Mouse (Mus musculus) yolk sac, embryonic 10.5 days (tissue): ENCODE data around the gene Mprip.
"Not testable (repeated sequence)": the region's sequence is repeated elsewhere in the genome, so short reads cannot be mapped to it uniquely, and the experiment has no call there.

Source experiments
- DNase-seq: peaks from one replicate; pipeline ENCODE4 v3.0.0-alpha.2; 2017; ENCODE audit warnings: low spot score

Gene Mprip

GRCm38 (mm10) chr11:59653547-59653946, 7.6 kb upstream of the Mprip start:
- no peak for DNase-seq

GRCm38 (mm10) chr11:59655337-59655736, 5.8 kb upstream of the Mprip start:
- DNase-seq, result peak; percentile 7

- no peak for DNase-seq
These were observed 5.1 kb upstream of the Mprip start for GRCm38 (mm10) chr11:59656016-59656415.

DNA sequence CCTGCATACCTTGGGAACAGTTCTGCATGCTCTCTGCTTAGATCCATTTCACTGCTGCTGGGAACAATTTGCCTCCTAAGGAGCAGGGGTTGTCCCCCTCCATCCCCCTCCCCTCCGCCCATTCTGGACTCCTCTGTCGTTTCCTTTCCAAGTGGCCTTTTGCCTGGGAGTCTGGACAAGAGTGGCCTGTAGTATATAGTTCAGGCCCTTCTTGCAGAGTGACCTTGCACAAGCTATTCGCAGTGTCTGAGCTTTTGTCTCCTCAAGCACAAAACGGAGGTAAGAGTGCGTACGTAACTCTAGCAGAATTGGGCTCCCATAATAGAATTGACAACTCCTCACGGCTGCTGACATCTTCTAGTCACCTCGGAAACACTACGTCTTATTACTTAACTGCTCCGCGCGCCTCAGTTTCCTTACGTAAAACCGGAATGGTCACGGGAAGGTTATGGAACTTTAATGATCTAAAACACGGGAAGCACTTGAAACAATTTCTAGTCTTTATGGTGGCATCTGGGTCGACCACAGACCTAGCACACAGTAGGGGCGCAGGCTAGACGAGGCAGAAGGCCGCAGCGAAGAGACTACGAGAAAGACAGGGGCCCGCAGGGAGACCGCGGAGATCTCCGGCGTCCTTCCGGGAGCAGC, 620 bp downstream of the Mprip start:
- no peak for DNase-seq

GRCm38 (mm10) chr11:59662249-59662788, 1.2 kb downstream of the Mprip start:
- DNase-seq, result peak; percentile 98

- peak; percentile 28 for DNase-seq
These were observed 2.0 kb downstream of the Mprip start for GRCm38 (mm10) chr11:59662877-59663775.

- DNase-seq, result peak; percentile 15
These were observed 2.7 kb downstream of the Mprip start for GRCm38 (mm10) chr11:59663776-59664320.

- DNase-seq, result no peak
These were observed 3.7 kb downstream of the Mprip start for GRCm38 (mm10) chr11:59664818-59665217.

DNA sequence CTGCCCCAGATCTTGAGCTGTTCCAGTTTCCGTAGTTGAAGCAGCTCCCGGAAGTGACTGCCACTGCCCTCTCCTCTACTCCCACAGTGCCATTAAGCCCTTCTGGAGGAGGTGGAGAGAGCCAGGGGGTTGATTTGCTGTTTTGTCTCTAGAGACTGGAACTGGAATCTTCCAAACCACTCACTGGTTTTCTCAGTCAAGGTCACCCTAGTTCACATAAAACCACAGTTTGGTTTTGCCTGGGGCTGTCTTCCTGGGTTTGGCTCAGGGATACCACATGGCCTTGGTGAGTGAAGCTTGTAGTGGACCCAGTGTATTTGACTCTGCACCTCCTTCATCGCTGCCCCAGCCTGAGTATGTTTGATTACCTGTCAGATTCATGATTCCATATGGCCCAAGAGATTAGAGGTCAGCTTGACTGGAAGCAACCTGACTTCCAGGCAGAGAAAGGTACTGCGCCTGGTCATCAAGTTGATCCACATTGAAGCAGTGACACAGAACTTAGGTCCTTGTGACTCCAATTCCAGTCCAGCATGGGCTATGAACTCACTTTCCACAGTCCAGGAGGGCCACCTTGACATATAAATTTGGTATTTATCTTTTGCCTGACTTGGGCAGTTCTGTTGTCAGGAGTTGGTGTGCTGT, 10.1 kb downstream of the Mprip start:
- no peak for DNase-seq

- no peak for DNase-seq
These were observed 12.9 kb downstream of the Mprip start for GRCm38 (mm10) chr11:59674013-59674412.

DNA sequence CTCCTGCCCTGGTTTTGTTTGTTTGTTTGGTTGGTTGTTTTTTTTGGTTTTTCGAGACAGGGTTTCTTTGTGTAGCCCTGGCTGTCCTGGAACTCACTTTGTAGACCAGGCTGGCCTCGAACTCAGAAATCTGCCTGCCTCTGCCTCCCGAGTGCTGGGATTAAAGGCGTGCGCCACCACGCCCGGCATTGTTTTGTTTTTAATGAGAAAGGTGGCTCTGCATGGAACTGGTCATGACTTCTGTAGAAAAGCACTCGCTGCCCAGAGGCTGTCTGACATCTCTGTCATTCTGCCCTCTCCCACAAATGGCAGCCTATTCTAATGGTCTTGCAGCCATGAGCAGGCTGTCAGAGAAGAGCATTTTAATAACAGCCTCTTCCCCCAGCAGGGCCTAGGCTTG, 13.6 kb downstream of the Mprip start:
- DNase-seq, result not testable (repeated sequence)

DNA sequence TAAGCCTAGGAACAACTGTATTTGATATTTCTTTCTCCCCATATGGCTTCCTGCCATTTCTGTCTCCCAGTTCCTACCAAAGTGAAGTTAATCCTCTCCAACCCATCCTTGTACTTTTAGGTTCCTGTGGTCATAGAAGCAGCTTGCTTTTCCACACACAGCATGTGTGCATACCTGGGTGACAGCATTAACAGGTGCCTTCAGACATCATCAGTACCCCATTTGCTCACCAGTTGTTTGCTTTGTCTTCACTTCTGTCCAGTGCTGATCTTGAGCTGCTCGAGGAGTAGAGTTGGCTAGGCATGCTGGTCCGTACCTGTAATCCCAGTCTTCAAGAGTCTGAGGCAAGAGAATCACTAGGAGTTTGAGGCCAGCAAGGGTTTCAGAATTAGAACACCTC, 16.7 kb downstream of the Mprip start:
- no peak for DNase-seq

DNA sequence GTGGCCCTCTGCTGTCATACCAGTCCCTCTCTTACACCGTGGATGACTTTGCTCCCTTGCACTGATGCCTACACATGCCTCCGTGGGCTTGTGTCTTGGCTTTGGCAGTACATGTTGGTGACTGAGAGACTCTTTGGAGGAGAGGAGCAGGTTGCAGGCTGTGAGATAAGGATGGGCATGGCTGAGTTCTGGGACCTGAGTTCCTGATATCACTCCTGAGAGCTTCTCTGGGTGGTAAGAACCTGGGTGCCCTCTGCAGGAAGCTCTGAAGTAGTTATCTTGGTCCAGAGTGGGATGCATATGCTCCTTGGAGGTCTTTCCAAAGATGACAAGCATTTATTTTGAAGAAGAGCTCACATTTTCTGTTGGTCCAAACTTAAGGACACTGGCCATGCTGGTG, 17.6 kb downstream of the Mprip start:
- no peak for DNase-seq

GRCm38 (mm10) chr11:59680111-59680510, 19.0 kb downstream of the Mprip start:
- no peak for DNase-seq

GRCm38 (mm10) chr11:59684956-59685355, 23.9 kb downstream of the Mprip start:
- no peak for DNase-seq

- no peak for DNase-seq
These were observed 33.4 kb downstream of the Mprip start for GRCm38 (mm10) chr11:59694533-59694932.

- DNase-seq, result no peak
These were observed 34.4 kb downstream of the Mprip start for GRCm38 (mm10) chr11:59695550-59695949.

DNA sequence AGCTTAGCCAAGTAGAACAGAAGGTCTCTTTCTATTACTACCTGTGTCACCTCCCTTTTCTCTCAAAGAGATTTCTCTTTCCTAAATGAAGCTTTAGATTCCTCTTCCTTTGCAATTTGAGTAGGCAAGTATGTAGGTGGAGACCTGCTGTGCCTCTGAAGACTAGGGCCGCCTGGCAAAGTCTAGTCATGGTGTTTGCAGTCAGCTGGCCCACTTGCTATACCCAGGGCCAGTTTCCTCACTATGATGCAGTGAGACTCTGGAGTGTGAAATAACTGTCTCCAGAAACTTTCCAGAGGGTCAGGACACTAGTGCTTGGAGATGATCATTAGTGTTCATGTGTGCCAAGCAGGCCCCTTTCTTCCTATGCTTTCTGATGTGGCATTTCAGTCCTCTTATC, 36.5 kb downstream of the Mprip start:
- DNase-seq, result no peak

DNA sequence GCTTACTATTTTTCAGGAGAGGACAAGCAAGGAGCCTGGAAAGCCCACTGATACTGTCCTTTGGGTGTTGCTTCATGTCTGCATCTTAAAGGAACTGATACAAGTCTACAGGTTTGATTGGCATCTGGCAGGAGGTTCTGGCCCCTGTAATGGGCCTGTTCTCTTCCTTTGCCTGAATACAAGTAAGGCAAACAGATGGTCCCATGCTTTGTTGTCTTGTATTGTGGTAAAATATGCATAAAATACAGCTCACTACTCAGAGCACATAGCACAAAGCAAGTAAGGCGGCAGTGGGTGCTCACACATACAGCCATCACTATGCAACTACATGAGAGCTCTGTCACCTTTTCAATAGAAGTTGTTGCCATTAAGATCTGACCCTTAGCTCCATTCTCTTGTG, 39.7 kb downstream of the Mprip start:
- DNase-seq, result no peak

DNA sequence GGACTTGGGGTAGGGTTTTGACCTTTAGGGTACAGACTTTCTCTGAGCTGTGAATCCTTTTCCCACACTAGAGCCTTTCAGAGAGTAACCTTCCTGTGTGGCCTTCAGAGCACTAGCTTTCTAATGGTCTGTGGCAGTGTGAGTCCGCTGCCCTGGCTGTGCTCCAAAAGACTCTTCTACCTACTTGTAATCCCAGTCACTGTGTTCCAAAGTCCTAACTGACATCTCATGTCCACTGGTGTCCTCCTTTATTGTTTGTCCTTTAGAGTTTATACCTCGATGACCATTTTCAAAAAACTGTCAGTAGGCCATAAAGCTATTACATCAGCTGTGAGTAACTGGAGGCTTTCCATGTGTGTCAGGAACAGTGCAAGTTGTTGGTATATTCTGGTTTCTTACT, 44.0 kb downstream of the Mprip start:
- no peak for DNase-seq

GRCm38 (mm10) chr11:59707481-59707880, 46.4 kb downstream of the Mprip start:
- no peak for DNase-seq

DNA sequence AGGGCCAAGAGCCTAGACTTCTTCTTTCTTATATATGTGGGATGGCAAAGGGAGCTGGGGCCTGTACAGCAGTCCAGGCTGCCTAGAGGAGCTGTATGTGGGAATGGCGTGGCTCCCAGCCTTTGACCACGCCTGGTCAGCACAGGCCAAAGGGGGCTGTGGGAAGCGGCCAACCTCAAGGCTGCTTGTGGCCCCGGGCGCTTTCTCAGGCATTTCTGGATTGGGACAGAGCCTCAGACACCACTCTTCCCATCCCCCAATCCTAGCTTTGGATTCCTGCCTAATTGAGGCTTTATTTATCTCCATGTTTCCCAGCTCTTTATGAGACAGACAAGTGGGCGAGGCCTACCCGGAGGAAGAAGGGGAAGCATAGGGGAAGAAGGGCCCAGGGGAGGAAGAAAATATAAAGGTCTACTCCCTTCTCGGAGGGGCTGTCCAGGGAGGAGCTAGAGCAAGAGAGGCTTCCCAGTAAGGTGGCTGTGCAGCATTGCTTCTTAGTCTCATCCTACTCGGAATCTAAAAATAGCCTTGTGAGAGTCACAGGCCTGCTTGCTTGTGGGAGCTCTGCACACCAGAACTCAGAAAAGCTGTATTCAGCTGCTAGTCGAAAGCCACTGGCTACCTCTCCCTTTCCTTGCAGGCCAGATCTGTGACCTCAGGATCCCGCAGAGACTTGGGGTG, 47.0 kb downstream of the Mprip start:
- DNase-seq, result peak; percentile 15
